Mouse (Mus musculus): ENCODE measurements at regions not wholly inside any gene's neighbourhood (a gene's known extent, or its start where the extent isn't known, plus 50 kb on each side); places are given as distances from the start of the nearest gene placed in this dataset.

DNA sequence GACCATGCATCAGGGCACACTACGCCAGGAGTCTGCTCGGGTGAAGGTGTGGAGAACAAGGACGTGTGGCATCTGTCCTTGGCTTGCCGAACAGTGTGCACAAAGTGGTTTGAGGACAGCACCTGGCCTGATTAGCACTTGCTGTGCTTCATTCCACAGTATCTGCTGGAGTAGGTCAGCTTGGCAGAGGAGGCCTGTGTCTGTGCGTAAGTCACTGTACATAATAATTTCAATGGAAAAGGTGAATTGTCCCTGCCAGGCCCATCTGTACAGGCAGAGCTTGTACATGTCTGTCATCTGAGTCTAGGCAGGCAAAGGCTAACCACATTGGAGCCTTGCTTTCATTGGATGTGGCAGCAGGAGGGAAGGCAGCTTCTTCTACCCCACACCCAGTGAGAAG, 979.5 kb upstream of the Car8 start:
- WGBS (ENCODE audit: missing documents) = 98% methylated on average over 5 of the region's 5 CpGs
- Histone ChIP-seq H3K4me3 (ENCODE audit: inconsistent target) (no peak overlapping the region), H3K27ac (no peak overlapping the region), H3K79me2 (ENCODE audit: inconsistent target) (no peaks in the 10 kb centered on the region), H3K36me3 (ENCODE audit: inconsistent target) (no peaks in the 10 kb centered on the region)

GRCm38 (mm10) chr4:9208606-9209005, 969.8 kb upstream of the Car8 start:
- Histone ChIP-seq H3K36me3 (ENCODE audit: inconsistent target) (no peaks in the 10 kb centered on the region), H3K27ac (no peak overlapping the region), H3K79me2 (ENCODE audit: inconsistent target) (no peaks in the 10 kb centered on the region), H3K4me3 (ENCODE audit: inconsistent target) (no peak overlapping the region)
- WGBS (ENCODE audit: missing documents) = 85% methylated on average over 2 of the region's 2 CpGs

- H3K79me2 ChIP-seq (ENCODE audit: inconsistent target) = no peaks in the 10 kb centered on the region
- no peaks in the 10 kb centered on the region for H3K36me3 ChIP-seq (ENCODE audit: inconsistent target)
- no peak overlapping the region for H3K27ac ChIP-seq
- H3K4me3 ChIP-seq (ENCODE audit: inconsistent target) = no peak overlapping the region
- WGBS (ENCODE audit: missing documents) = 83% methylated on average over 1 of the region's 2 CpGs
Measured at GRCm38 (mm10) chr4:9200012-9200411, 961.2 kb upstream of the Car8 start.

- H3K4me3 ChIP-seq (ENCODE audit: inconsistent target) = no peak overlapping the region
- WGBS (ENCODE audit: missing documents) = 70% methylated on average over 4 of the region's 4 CpGs
- no peak overlapping the region for H3K27ac ChIP-seq
- no peaks in the 10 kb centered on the region for H3K79me2 ChIP-seq (ENCODE audit: inconsistent target)
- H3K36me3 ChIP-seq (ENCODE audit: inconsistent target) = no peaks in the 10 kb centered on the region
Measured at GRCm38 (mm10) chr4:9196435-9196834, 957.6 kb upstream of the Car8 start.

DNA sequence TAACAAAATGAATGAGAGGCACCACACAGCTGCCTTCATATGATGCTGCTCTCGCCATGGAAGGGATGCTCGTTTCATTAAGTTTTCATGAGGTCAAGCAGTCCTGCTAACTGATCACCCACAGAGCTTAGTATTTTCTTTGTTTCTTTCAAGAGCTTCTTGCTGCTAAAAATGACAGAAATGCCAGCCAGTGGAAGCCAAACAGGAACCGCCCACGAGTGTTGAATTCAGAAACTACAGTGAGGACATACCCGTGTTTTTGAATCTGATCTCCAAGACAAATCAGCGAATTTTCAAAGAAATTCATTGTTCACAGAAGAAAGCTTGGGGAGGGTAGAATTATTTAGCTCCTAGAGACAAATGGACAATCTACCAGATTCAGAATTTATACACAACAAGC, 954.3 kb upstream of the Car8 start:
- no peaks in the 10 kb centered on the region for H3K36me3 ChIP-seq (ENCODE audit: inconsistent target)
- no peak overlapping the region for H3K27ac ChIP-seq
- H3K4me3 ChIP-seq (ENCODE audit: inconsistent target) = no peak overlapping the region
- WGBS (ENCODE audit: missing documents) = 75% methylated on average over 6 of the region's 6 CpGs
- H3K79me2 ChIP-seq (ENCODE audit: inconsistent target) = no peaks in the 10 kb centered on the region

- H3K4me3 ChIP-seq (ENCODE audit: inconsistent target) = no peak overlapping the region
- WGBS (ENCODE audit: missing documents) = 86% methylated on average over 14 of the region's 14 CpGs
- H3K79me2 ChIP-seq (ENCODE audit: inconsistent target) = no peaks in the 10 kb centered on the region
- H3K27ac ChIP-seq = no peak overlapping the region
- no peaks in the 10 kb centered on the region for H3K36me3 ChIP-seq (ENCODE audit: inconsistent target)
Measured at GRCm38 (mm10) chr4:9185156-9185875, 946.5 kb upstream of the Car8 start.

DNA sequence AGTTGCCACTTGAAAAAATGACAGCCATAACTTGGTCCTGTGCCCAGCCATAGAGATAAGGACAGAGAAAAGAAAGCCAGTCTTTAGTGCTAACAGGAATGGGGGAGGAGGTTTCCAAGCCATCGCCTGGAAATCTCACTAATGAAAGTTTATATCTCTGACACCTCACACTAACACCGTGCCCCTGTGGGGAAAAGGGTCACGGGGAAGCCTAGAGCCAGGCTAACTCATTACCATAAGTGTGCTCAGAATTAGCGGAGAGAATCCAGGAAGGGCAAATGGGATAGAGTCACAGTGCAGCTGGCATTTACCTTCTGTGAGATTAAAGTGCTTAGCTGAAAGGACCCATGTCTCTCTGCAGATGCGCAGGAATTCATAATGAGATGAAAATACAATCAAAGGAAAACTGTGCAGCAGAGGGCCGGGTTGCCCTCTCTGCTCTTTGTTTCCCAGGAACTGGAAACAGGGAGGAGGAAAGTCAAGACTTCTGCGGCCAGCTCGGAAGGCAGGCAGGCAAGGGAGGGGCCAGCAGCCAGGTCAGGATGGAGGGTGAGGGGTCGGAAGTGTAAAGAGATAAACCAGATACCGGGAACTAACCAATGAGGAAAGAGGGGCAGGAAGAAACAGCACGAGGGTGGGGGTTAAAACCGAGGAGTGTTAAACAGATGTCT, 945.7 kb upstream of the Car8 start:
- no peak overlapping the region for H3K27ac ChIP-seq
- H3K36me3 ChIP-seq (ENCODE audit: inconsistent target) = no peaks in the 10 kb centered on the region
- H3K79me2 ChIP-seq (ENCODE audit: inconsistent target) = no peaks in the 10 kb centered on the region
- H3K4me3 ChIP-seq (ENCODE audit: inconsistent target) = no peak overlapping the region
- 16% methylated on average over 12 of the region's 12 CpGs for WGBS (ENCODE audit: missing documents)

DNA sequence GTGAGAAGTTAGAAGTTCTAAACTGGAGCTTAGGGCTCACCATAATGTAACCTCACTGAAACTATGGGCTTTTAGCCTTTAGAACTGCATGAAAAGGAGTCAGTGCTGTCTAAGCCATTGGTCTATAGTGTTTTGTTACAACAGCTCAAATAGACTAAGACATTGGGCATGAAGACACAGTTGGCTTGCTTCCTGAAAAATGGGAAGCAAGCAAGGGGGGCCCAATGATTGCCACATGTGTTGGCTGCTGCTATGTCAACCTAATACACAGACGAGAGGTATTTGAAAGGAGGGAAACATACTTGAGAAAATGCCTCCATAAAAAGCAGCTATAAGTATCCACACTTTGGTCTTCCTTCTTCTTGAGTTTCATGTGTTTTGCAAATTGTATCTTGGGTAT, 935.5 kb upstream of the Car8 start:
- no peaks in the 10 kb centered on the region for H3K36me3 ChIP-seq (ENCODE audit: inconsistent target)
- no peaks in the 10 kb centered on the region for H3K79me2 ChIP-seq (ENCODE audit: inconsistent target)
- H3K4me3 ChIP-seq (ENCODE audit: inconsistent target) = no peak overlapping the region
- 50% methylated on average over 1 of the region's 1 CpGs for whole genome bisulfite sequencing (ENCODE audit: missing documents)
- no peak overlapping the region for H3K27ac ChIP-seq

GRCm38 (mm10) chr4:9162374-9162773, 923.5 kb upstream of the Car8 start:
- no peak overlapping the region for H3K4me3 ChIP-seq (ENCODE audit: inconsistent target)
- 92% methylated on average over 7 of the region's 7 CpGs for WGBS (ENCODE audit: missing documents)

GRCm38 (mm10) chr4:9161814-9162133, 922.9 kb upstream of the Car8 start:
- 86% methylated on average over 4 of the region's 4 CpGs for WGBS (ENCODE audit: missing documents)
- H3K27ac ChIP-seq = no peak overlapping the region
- no peaks in the 10 kb centered on the region for H3K79me2 ChIP-seq (ENCODE audit: inconsistent target)
- no peaks in the 10 kb centered on the region for H3K36me3 ChIP-seq (ENCODE audit: inconsistent target)
- no peak overlapping the region for H3K4me3 ChIP-seq (ENCODE audit: inconsistent target)

More at GRCm38 (mm10) chr4:9162374-9162773, 923.5 kb upstream of the Car8 start:
- no peaks in the 10 kb centered on the region for H3K36me3 ChIP-seq (ENCODE audit: inconsistent target)
- H3K27ac ChIP-seq = no peak overlapping the region
- H3K79me2 ChIP-seq (ENCODE audit: inconsistent target) = no peaks in the 10 kb centered on the region

- H3K79me2 ChIP-seq (ENCODE audit: inconsistent target) = no peaks in the 10 kb centered on the region
- no peak overlapping the region for H3K4me3 ChIP-seq (ENCODE audit: inconsistent target)
- H3K36me3 ChIP-seq (ENCODE audit: inconsistent target) = no peaks in the 10 kb centered on the region
- 92% methylated on average over 11 of the region's 11 CpGs for WGBS (ENCODE audit: missing documents)
- no peak overlapping the region for H3K27ac ChIP-seq
Measured at GRCm38 (mm10) chr4:9161068-9161813, 922.4 kb upstream of the Car8 start.

- WGBS (ENCODE audit: missing documents) = 56% methylated on average over 5 of the region's 5 CpGs
- no peaks in the 10 kb centered on the region for H3K79me2 ChIP-seq (ENCODE audit: inconsistent target)
- H3K27ac ChIP-seq = no peak overlapping the region
- no peak overlapping the region for H3K4me3 ChIP-seq (ENCODE audit: inconsistent target)
- no peaks in the 10 kb centered on the region for H3K36me3 ChIP-seq (ENCODE audit: inconsistent target)
Measured at GRCm38 (mm10) chr4:9147732-9148131, 908.9 kb upstream of the Car8 start.

DNA sequence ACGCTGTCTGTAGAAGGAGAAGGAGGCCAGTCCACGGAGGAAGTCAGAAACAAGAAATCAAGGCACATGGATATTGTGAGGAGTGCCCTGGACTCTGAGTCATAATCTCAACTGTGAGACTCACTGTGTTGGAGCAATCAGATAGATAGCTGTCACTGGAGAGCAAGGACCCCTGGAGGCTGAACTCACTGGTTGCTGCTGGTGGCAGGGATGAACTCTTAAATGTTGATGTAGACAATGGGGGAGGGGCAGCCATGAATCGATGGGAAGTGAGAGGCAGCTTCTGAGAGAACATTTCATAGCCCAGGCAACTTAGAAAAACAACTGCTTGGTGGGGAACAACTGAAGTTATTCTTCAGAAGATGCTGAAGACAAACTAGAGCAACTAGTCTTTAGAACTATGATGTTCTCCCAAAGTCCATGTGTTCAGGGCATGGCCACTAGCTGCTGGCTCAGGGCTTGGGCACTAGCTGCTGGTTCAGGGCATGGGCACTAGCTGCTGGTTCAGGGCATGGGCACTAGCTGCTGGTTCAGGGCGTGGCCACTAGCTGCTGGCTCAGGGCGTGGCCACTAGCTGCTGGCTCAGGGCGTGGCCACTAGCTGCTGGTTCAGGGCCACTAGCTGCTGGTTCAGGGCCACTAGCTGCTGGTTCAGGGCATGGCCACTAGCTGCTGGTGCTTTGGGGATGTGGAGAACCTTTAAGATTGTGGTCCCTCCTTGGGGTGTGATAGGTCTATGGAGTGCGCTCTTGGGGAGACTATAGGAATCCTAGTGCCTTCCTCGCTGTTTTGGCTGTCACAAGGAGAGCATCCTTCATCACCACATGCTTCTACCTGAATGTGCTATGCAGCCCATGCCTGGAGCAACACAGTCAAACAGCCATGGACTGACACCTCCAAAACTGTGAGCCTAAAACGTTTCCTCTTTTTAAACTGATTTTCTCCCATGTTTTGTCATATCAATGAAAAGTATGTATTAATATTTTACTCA, 905.7 kb upstream of the Car8 start:
- WGBS (ENCODE audit: missing documents) = 92% methylated on average over 8 of the region's 9 CpGs
- no peak overlapping the region for H3K27ac ChIP-seq
- H3K79me2 ChIP-seq (ENCODE audit: inconsistent target) = no peaks in the 10 kb centered on the region
- H3K36me3 ChIP-seq (ENCODE audit: inconsistent target) = no peaks in the 10 kb centered on the region
- H3K4me3 ChIP-seq (ENCODE audit: inconsistent target) = no peak overlapping the region

GRCm38 (mm10) chr4:9143087-9143486, 904.2 kb upstream of the Car8 start:
- no peaks in the 10 kb centered on the region for H3K36me3 ChIP-seq (ENCODE audit: inconsistent target)
- H3K79me2 ChIP-seq (ENCODE audit: inconsistent target) = no peaks in the 10 kb centered on the region
- no peak overlapping the region for H3K4me3 ChIP-seq (ENCODE audit: inconsistent target)
- no peak overlapping the region for H3K27ac ChIP-seq
- 100% methylated on average over 3 of the region's 3 CpGs for WGBS (ENCODE audit: missing documents)

Data from macrophage (primary cell).